Mouse (Mus musculus) heart, embryonic 11.5 days (tissue): Measurements from ENCODE around the gene Cep85l. TPM values are rescaled to one million over a fixed set of nuclear protein-coding genes. Genes with fewer than 3 reads are reported as not detected.
A peak's percentile ranks its signal among the peaks of the same experiment; 100 is the strongest.

Source experiments
- ATAC-seq: fragments of 200-750 bp; cut with Nextera tagmentation; replicated peaks from 2 replicates; pipeline ENCODE4 v1.8.0; 2017; ENCODE audit warnings: moderate library complexity; ENCODE audit not compliant: insufficient number of reproducible peaks, low FRiP score, low TSS enrichment
- H3K27ac ChIP-seq: fragments of 300-500 bp; sonication (generic); 2 replicates; pipeline ENCODE4 v1.5.1; 2014; ENCODE audit warnings: mild to moderate bottlenecking, low read depth, low read length
- H3K27me3 ChIP-seq: fragments of 300-500 bp; sonication (generic); 2 replicates; pipeline ENCODE4 v1.6.1; 2014; ENCODE audit warnings: mild to moderate bottlenecking, low read length, mixed read lengths; ENCODE audit not compliant: control insufficient read depth, insufficient read depth
- H3K36me3 ChIP-seq: fragments of 300-500 bp; sonication (generic); 2 replicates; pipeline ENCODE4 v1.6.1; 2014; ENCODE audit warnings: mild to moderate bottlenecking, low read length, moderate library complexity, mixed read lengths; ENCODE audit not compliant: control insufficient read depth, insufficient read depth
- H3K4me1 ChIP-seq: fragments of 300-500 bp; sonication (generic); 2 replicates; pipeline ENCODE4 v1.6.1; 2014; ENCODE audit warnings: low read length; ENCODE audit not compliant: control insufficient read depth, insufficient read depth
- H3K4me2 ChIP-seq: fragments of 300-500 bp; sonication (generic); 2 replicates; pipeline ENCODE4 v1.6.1; 2014; ENCODE audit warnings: mild to moderate bottlenecking, moderate library complexity
- H3K4me3 ChIP-seq: fragments of 300-500 bp; sonication (generic); 2 replicates; pipeline ENCODE4 v1.5.1; 2014; ENCODE audit warnings: low read depth, low read length
- H3K9ac ChIP-seq: fragments of 300-500 bp; sonication (generic); 2 replicates; pipeline ENCODE4 v1.6.1; 2014; ENCODE audit warnings: mild to moderate bottlenecking, low read depth, low read length, moderate library complexity
- H3K9me3 ChIP-seq: fragments of 300-500 bp; sonication (generic); replicated peaks from 2 replicates; pipeline ENCODE4 v1.6.1; 2016; ENCODE audit warnings: low read length; ENCODE audit not compliant: control insufficient read depth
- WGBS: fragments of 180-500 bp; shearing (Covaris S2); extraction: QIAGEN DNeasy Blood & Tissue Kit; methylation state at CpG from one replicate; pipeline ENCODE4 v1.1.7; 2014; ENCODE audit not compliant: insufficient replicate concordance; 5-methylcytosine and 5-hydroxymethylcytosine counted together
- polyA plus RNA-seq: library from polyadenylated mRNA; unstranded; fragments of >200 nt; fragmentation: Nextera tagmentation; extraction: Ambion mirVana; gene quantifications from 2 replicates; pipeline ENCODE4 v1.2.1, GENCODE M21; 2014

Gene Cep85l
- polyA plus RNA-seq, 1 experiment from 2014 or later, result 5.8 TPM

- H3K36me3 ChIP-seq, result no peaks in the 10 kb centered on the region
- no peak overlapping the region for H3K4me3 ChIP-seq
- no peak overlapping the region for H3K9ac ChIP-seq
- no peaks in the 10 kb centered on the region for H3K9me3 ChIP-seq
- H3K27me3 ChIP-seq, result no peaks in the 10 kb centered on the region
- peak overlapping the region; percentile 68 for H3K27ac ChIP-seq
- H3K4me2 ChIP-seq, result peak overlapping the region; percentile 11; the same call in 1 of the 2 replicates
- 33% methylated on average over 3 of the region's 3 CpGs for WGBS
- ATAC-seq, result no peak
- peaks cover 26% of the 10 kb centered on the region for H3K4me1 ChIP-seq
These were observed 50.5 kb downstream of the Cep85l start for GRCm38 (mm10) chr10:53329257-53329656.

GRCm38 (mm10) chr10:53326367-53326766, 53.4 kb downstream of the Cep85l start:
- no peak for ATAC-seq
- Histone ChIP-seq H3K36me3 (no peaks in the 10 kb centered on the region), H3K27me3 (no peaks in the 10 kb centered on the region), H3K9ac (no peak overlapping the region), H3K27ac (peak overlapping the region; percentile 15; the same call in 1 of the 2 replicates), H3K9me3 (no peaks in the 10 kb centered on the region), H3K4me1 (peaks cover 13% of the 10 kb centered on the region), H3K4me2 (no peak overlapping the region), H3K4me3 (no peak overlapping the region)

DNA sequence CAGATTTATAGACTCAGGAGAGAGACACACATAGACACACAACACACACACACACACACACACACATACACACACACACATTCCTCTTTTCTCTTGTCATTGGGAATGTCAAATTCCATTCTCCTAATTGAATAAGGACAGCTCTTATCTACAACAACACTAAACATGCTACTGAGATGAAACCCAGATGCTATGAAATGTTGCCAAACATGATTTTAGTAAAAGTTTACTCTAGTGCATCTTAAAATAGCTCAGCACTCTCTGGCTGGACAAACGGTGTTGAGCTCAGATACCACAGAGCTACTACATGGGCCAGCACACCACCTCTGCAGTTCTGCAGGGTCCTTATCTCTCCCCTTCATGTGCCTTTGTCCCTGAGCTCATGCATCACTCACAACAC, 55.1 kb downstream of the Cep85l start:
- 6% methylated on average over 1 of the region's 1 CpGs for WGBS
- no peaks in the 10 kb centered on the region for H3K36me3 ChIP-seq
- peak overlapping the region; percentile 50 for H3K27ac ChIP-seq
- no peaks in the 10 kb centered on the region for H3K27me3 ChIP-seq
- no peak overlapping the region for H3K4me3 ChIP-seq
- H3K4me1 ChIP-seq, result peaks cover 10% of the 10 kb centered on the region
- ATAC-seq, result peak; percentile 81
- H3K9me3 ChIP-seq, result no peaks in the 10 kb centered on the region
- H3K9ac ChIP-seq, result no peak overlapping the region
- peak overlapping the region; percentile 19; the same call in 1 of the 2 replicates for H3K4me2 ChIP-seq

DNA sequence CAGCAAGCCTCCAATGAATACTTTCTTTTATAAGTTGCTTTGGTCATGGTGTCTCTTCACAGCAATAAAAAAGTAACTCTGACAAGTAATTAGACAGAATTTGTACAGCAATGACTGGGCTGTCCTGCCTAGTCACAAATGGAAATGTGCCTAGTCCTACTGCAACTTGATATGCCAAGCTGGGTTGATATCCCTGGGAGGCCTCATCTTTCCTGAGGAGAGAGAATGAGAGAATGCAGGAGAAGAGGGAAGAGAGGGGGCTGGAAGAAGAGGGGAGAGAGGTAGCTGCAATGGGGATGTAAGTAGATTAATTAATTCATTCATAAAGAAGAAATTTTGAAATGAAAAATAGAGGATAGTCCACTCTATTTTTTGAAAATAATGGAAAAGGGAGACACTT, 56.4 kb downstream of the Cep85l start:
- H3K27me3 ChIP-seq, result no peaks in the 10 kb centered on the region
- H3K4me2 ChIP-seq, result no peak overlapping the region
- H3K4me3 ChIP-seq, result no peak overlapping the region
- H3K9ac ChIP-seq, result no peak overlapping the region
- no peak overlapping the region for H3K27ac ChIP-seq
- no peaks in the 10 kb centered on the region for H3K36me3 ChIP-seq
- no peaks in the 10 kb centered on the region for H3K9me3 ChIP-seq
- ATAC-seq, result no peak
- H3K4me1 ChIP-seq, result peaks cover 2% of the 10 kb centered on the region; the same call in 1 of the 2 replicates

DNA sequence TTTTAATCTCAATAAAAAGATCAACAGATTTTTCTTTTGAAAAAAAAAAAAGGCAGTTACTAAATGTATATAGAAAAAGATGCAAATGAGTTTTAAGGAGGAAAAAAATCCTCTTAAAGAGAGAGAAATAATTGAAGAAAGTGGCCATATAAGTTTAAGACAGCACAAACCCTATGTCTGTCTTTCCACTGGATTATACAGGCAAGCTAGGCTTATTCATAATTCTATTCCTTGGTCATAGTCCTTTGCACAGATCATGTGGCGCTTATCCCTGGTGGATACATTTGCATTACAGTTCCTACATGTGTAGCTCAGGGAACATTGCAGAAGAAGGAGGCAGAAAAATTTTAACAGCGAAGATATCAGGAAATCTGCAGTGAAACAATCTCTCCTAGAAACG, 73.1 kb downstream of the Cep85l start:
- H3K27ac ChIP-seq, result no peak overlapping the region
- H3K4me2 ChIP-seq, result no peak overlapping the region
- H3K9me3 ChIP-seq, result no peaks in the 10 kb centered on the region
- H3K4me3 ChIP-seq, result no peak overlapping the region
- no peak overlapping the region for H3K9ac ChIP-seq
- 86% methylated on average over 3 of the region's 3 CpGs for WGBS
- no peaks in the 10 kb centered on the region for H3K4me1 ChIP-seq
- no peak for ATAC-seq
- H3K27me3 ChIP-seq, result no peaks in the 10 kb centered on the region
- H3K36me3 ChIP-seq, result no peaks in the 10 kb centered on the region

- 48% methylated on average over 3 of the region's 3 CpGs for WGBS
- ATAC-seq, result no peak
- Histone ChIP-seq H3K9ac (no peak overlapping the region), H3K4me3 (no peak overlapping the region), H3K9me3 (no peaks in the 10 kb centered on the region), H3K36me3 (no peaks in the 10 kb centered on the region; the same call in 1 of the 2 replicates), H3K4me1 (no peaks in the 10 kb centered on the region), H3K27ac (no peak overlapping the region), H3K4me2 (no peak overlapping the region), H3K27me3 (no peaks in the 10 kb centered on the region)
These were observed 73.9 kb downstream of the Cep85l start for GRCm38 (mm10) chr10:53305867-53306266.

- peaks cover 7% of the 10 kb centered on the region; the same call in 1 of the 2 replicates for H3K36me3 ChIP-seq
- H3K4me1 ChIP-seq, result no peaks in the 10 kb centered on the region
- no peaks in the 10 kb centered on the region for H3K9me3 ChIP-seq
- no peak overlapping the region for H3K4me3 ChIP-seq
- H3K4me2 ChIP-seq, result no peak overlapping the region
- ATAC-seq, result no peak
- H3K27ac ChIP-seq, result no peak overlapping the region
- H3K9ac ChIP-seq, result no peak overlapping the region
- H3K27me3 ChIP-seq, result no peaks in the 10 kb centered on the region
These were observed 94.6 kb downstream of the Cep85l start for GRCm38 (mm10) chr10:53285147-53285546.

- no peak overlapping the region for H3K4me3 ChIP-seq
- no peaks in the 10 kb centered on the region for H3K4me1 ChIP-seq
- H3K9ac ChIP-seq, result no peak overlapping the region
- ATAC-seq, result no peak
- H3K4me2 ChIP-seq, result no peak overlapping the region
- H3K9me3 ChIP-seq, result no peaks in the 10 kb centered on the region
- H3K27ac ChIP-seq, result no peak overlapping the region
- no peaks in the 10 kb centered on the region for H3K27me3 ChIP-seq
- no peaks in the 10 kb centered on the region for H3K36me3 ChIP-seq
These were observed 107.5 kb downstream of the Cep85l start for GRCm38 (mm10) chr10:53272228-53272627.

GRCm38 (mm10) chr10:53262021-53262420, 117.7 kb downstream of the Cep85l start:
- Histone ChIP-seq H3K27me3 (no peaks in the 10 kb centered on the region), H3K27ac (no peak overlapping the region), H3K9ac (no peak overlapping the region), H3K4me3 (no peak overlapping the region), H3K36me3 (no peaks in the 10 kb centered on the region), H3K4me2 (no peak overlapping the region), H3K4me1 (no peaks in the 10 kb centered on the region), H3K9me3 (no peaks in the 10 kb centered on the region)
- WGBS, result 81% methylated on average over 1 of the region's 1 CpGs
- ATAC-seq, result no peak
